Mouse (Mus musculus) heart, adult 2 months (tissue): ENCODE results near the gene Fgl2. TPM values are rescaled to one million over a fixed set of nuclear protein-coding genes. Genes with fewer than 3 reads are reported as not detected.
A peak's percentile ranks its signal among the peaks of the same experiment; 100 is the strongest.

Source experiments
- DNase-seq, 2 experiments: peaks; one replicate each; pipeline ENCODE4 v3.0.0; 2021
- H3K27ac ChIP-seq: fragments of 200-600 bp; 2 replicates; pipeline ENCODE4 v1.8.1; 2022
- H3K27me3 ChIP-seq: fragments of 200-500 bp; 2 replicates; pipeline ENCODE4 v1.6.1; 2012; ENCODE audit warnings: mild to moderate bottlenecking, low read length, inconsistent platforms, mixed read lengths; ENCODE audit not compliant: control insufficient read depth, insufficient read depth
- H3K36me3 ChIP-seq: fragments of 200-500 bp; 2 replicates; pipeline ENCODE4 v1.6.1; 2012; ENCODE audit warnings: low read length, inconsistent platforms; ENCODE audit not compliant: control insufficient read depth, insufficient read depth
- H3K4me1 ChIP-seq: fragments of 200-500 bp; 2 replicates; pipeline ENCODE4 v1.6.1; 2011; ENCODE audit warnings: low read length; ENCODE audit not compliant: control insufficient read depth, insufficient read depth
- H3K4me3 ChIP-seq: fragments of 200-600 bp; 2 replicates; pipeline ENCODE4 v1.8.1; 2022
- H3K79me2 ChIP-seq: fragments of 200-500 bp; replicated peaks from 2 replicates; pipeline ENCODE4 v1.6.1; 2012; ENCODE audit warnings: mild to moderate bottlenecking, inconsistent platforms, low read length, moderate library complexity, mixed read lengths; ENCODE audit not compliant: control insufficient read depth, insufficient read depth
- H3K9ac ChIP-seq: fragments of 200-500 bp; 2 replicates; pipeline ENCODE4 v1.6.1; 2012; ENCODE audit warnings: low read depth, mild to moderate bottlenecking, control low read depth, inconsistent platforms, low read length, mixed read lengths
- CTCF ChIP-seq: fragments of 200-600 bp; IDR thresholded peaks from 2 replicates; pipeline ENCODE4 v1.8.1; 2022; ENCODE audit warnings: antibody characterized with exemption, mild to moderate bottlenecking, moderate library complexity
- EP300 ChIP-seq: fragments of 200-500 bp; IDR thresholded peaks from 2 replicates; pipeline ENCODE4 v1.6.1; 2011; ENCODE audit warnings: low read depth, low read length, control low read depth; ENCODE audit not compliant: insufficient read depth
- POLR2A ChIP-seq: fragments of 200-500 bp; IDR thresholded peaks from 2 replicates; pipeline ENCODE4 v1.6.1; 2011; ENCODE audit warnings: mild to moderate bottlenecking, low read depth, low read length, control low read depth; ENCODE audit not compliant: insufficient read depth
- whole genome bisulfite sequencing: fragments of 180-500 bp; shearing (Covaris S2); methylation state at CpG from one replicate; pipeline ENCODE4 v1.1.7; 2018; 5-methylcytosine and 5-hydroxymethylcytosine counted together
- intact Hi-C: fragments of 180-260 bp; cut with DNase I; formaldehyde crosslinking; loops from one replicate; pipeline ENCODE4 v1.15.1; 2025
- polyA plus RNA-seq: library from polyadenylated mRNA; depleted of rRNA; stranded (reverse); fragments of >200 nt; gene quantifications from 2 replicates; pipeline ENCODE4 v1.2.3, GENCODE M21; 2012
- total RNA-seq, 2 experiments: library from RNA; stranded (reverse); gene quantifications; 2 replicates each; pipeline ENCODE4 v1.2.3; 2021

Fgl2 gene
- total and polyA plus RNA-seq, 3 experiments, result 16.9 to 27.2 (median 26.3) TPM

GRCm38 (mm10) chr5:21411261-21411666, 38.8 kb downstream of the Fgl2 start:
- 55% methylated on average over 5 of the region's 5 CpGs for WGBS
- Histone ChIP-seq H3K27me3 (no peaks in the 10 kb centered on the region), H3K9ac (no peak overlapping the region), H3K36me3 (no peaks in the 10 kb centered on the region), H3K27ac (no peak overlapping the region), H3K79me2 (no peaks in the 10 kb centered on the region), H3K4me1 (no peaks in the 10 kb centered on the region), H3K4me3 (no peak overlapping the region)
- TF ChIP-seq EP300, result no peak
- TF ChIP-seq CTCF, result no peak
- TF ChIP-seq POLR2A, result no peak
- DNase-seq, result peak in 1 of 2 experiments; percentile 37
- intact Hi-C loops, result no loop called here

GRCm38 (mm10) chr5:21412056-21412455, 39.6 kb downstream of the Fgl2 start:
- Histone ChIP-seq H3K4me3 (no peak overlapping the region), H3K4me1 (no peaks in the 10 kb centered on the region), H3K9ac (no peak overlapping the region), H3K36me3 (no peaks in the 10 kb centered on the region), H3K27me3 (no peaks in the 10 kb centered on the region), H3K79me2 (no peaks in the 10 kb centered on the region), H3K27ac (no peak overlapping the region)
- no peak for DNase-seq
- intact Hi-C loops, result no loop called here
- 68% methylated on average over 5 of the region's 5 CpGs for WGBS
- no peak for TF ChIP-seq CTCF

- Histone ChIP-seq H3K27me3 (no peaks in the 10 kb centered on the region), H3K27ac (no peak overlapping the region), H3K4me3 (no peak overlapping the region), H3K79me2 (no peaks in the 10 kb centered on the region), H3K4me1 (no peaks in the 10 kb centered on the region), H3K36me3 (no peaks in the 10 kb centered on the region), H3K9ac (no peak overlapping the region)
- WGBS, result 94% methylated on average over 3 of the region's 3 CpGs
- no peak for TF ChIP-seq EP300
- no peak for TF ChIP-seq CTCF
- TF ChIP-seq POLR2A, result no peak
- no peak for DNase-seq
- intact Hi-C loops, result no loop called here
Measured at GRCm38 (mm10) chr5:21413322-21413721, 40.9 kb downstream of the Fgl2 start.

GRCm38 (mm10) chr5:21414116-21414820, 41.8 kb downstream of the Fgl2 start:
- Histone ChIP-seq H3K4me1 (no peaks in the 10 kb centered on the region), H3K27me3 (no peaks in the 10 kb centered on the region), H3K79me2 (no peaks in the 10 kb centered on the region), H3K36me3 (no peaks in the 10 kb centered on the region), H3K4me3 (no peak overlapping the region), H3K9ac (no peak overlapping the region), H3K27ac (no peak overlapping the region)
- intact Hi-C loops, result no loop called here
- no peak for DNase-seq
- 71% methylated on average over 1 of the region's 1 CpGs for WGBS
- TF ChIP-seq POLR2A (no peak), CTCF (no peak)

- Histone ChIP-seq H3K9ac (no peak overlapping the region), H3K4me3 (no peak overlapping the region), H3K27ac (no peak overlapping the region), H3K4me1 (no peaks in the 10 kb centered on the region), H3K27me3 (no peaks in the 10 kb centered on the region), H3K79me2 (no peaks in the 10 kb centered on the region), H3K36me3 (no peaks in the 10 kb centered on the region)
- DNase-seq, result no peak
- 64% methylated on average over 4 of the region's 4 CpGs for WGBS
- no peak for TF ChIP-seq EP300
- no peak for TF ChIP-seq POLR2A
- no peak for TF ChIP-seq CTCF
- intact Hi-C loops, result no loop called here
Measured at GRCm38 (mm10) chr5:21418613-21419012, 46.2 kb downstream of the Fgl2 start.

- intact Hi-C loops, result loop anchor here (2.0 to 10.0 kb wide), 4 partner anchors 94 to 536 kb away; partner anchors contain the start of genes Phtf2, Ptpn12 and Tmem60
- Histone ChIP-seq H3K27me3 (no peaks in the 10 kb centered on the region), H3K36me3 (no peaks in the 10 kb centered on the region; the same call in 1 of the 2 replicates), H3K9ac (no peak overlapping the region), H3K27ac (no peak overlapping the region), H3K79me2 (no peaks in the 10 kb centered on the region; the same call in 1 of the 2 replicates), H3K4me3 (no peak overlapping the region), H3K4me1 (no peaks in the 10 kb centered on the region; the same call in 1 of the 2 replicates)
- DNase-seq, result no peak
- TF ChIP-seq CTCF (peak; percentile 79), POLR2A (no peak), EP300 (no peak)
- WGBS, result 0% methylated on average over 1 of the region's 1 CpGs
Measured at GRCm38 (mm10) chr5:21420609-21421008, 48.2 kb downstream of the Fgl2 start.
